Mouse (Mus musculus): ENCODE measurements around the gene Qtrt1. TPM values are rescaled to one million over a fixed set of nuclear protein-coding genes. Genes with fewer than 3 reads are reported as not detected.

The Qtrt1 gene
- polyA plus RNA-seq, 1 experiment from 2014 or later = 51.1 TPM

GRCm38 (mm10) chr9:21427773-21428172, 16.1 kb downstream of the Qtrt1 start:
- peaks cover 22% of the 10 kb centered on the region for H3K4me1 ChIP-seq (ENCODE audit: control insufficient read depth, insufficient read depth, low read length)
- H3K27ac ChIP-seq (ENCODE audit: low read length) = no peak overlapping the region
- no peak overlapping the region for H3K9ac ChIP-seq (ENCODE audit: low read length)
- ATAC-seq (ENCODE audit: insufficient read depth, low FRiP score) = no peak
- no peaks in the 10 kb centered on the region for H3K9me3 ChIP-seq (replicated peaks; ENCODE audit: control insufficient read depth, low read length)
- H3K4me3 ChIP-seq (replicated peaks; ENCODE audit: low read length) = no peak overlapping the region
- H3K27me3 ChIP-seq (ENCODE audit: control insufficient read depth, insufficient read depth, low read length) = no peaks in the 10 kb centered on the region
- H3K36me3 ChIP-seq (ENCODE audit: control insufficient read depth, insufficient read depth, low read length) = no peaks in the 10 kb centered on the region
- 68% methylated on average over 2 of the region's 2 CpGs for whole genome bisulfite sequencing
- H3K4me2 ChIP-seq (ENCODE audit: low read depth, low read length) = no peak overlapping the region

- Histone ChIP-seq H3K9me3 (replicated peaks; ENCODE audit: control insufficient read depth, low read length) (no peaks in the 10 kb centered on the region), H3K4me1 (ENCODE audit: control insufficient read depth, insufficient read depth, low read length) (peaks cover 22% of the 10 kb centered on the region), H3K9ac (ENCODE audit: low read length) (no peak overlapping the region), H3K36me3 (ENCODE audit: control insufficient read depth, insufficient read depth, low read length) (no peaks in the 10 kb centered on the region), H3K27me3 (ENCODE audit: control insufficient read depth, insufficient read depth, low read length) (no peaks in the 10 kb centered on the region), H3K27ac (ENCODE audit: low read length) (no peak overlapping the region), H3K4me3 (replicated peaks; ENCODE audit: low read length) (no peak overlapping the region), H3K4me2 (ENCODE audit: low read depth, low read length) (no peak overlapping the region)
- no peak for ATAC-seq (ENCODE audit: insufficient read depth, low FRiP score)
- 87% methylated on average over 6 of the region's 6 CpGs for WGBS
Observed at GRCm38 (mm10) chr9:21428178-21428577, 16.5 kb downstream of the Qtrt1 start.

GRCm38 (mm10) chr9:21430724-21431123, 19.1 kb downstream of the Qtrt1 start:
- no peaks in the 10 kb centered on the region for H3K9me3 ChIP-seq (replicated peaks; ENCODE audit: control insufficient read depth, low read length)
- 81% methylated on average over 7 of the region's 7 CpGs for WGBS
- H3K27ac ChIP-seq (ENCODE audit: low read length) = no peak overlapping the region

GRCm38 (mm10) chr9:21432066-21432465, 20.4 kb downstream of the Qtrt1 start:
- no peak for ATAC-seq (ENCODE audit: insufficient read depth, low FRiP score)
- 82% methylated on average over 7 of the region's 7 CpGs for whole genome bisulfite sequencing

More at GRCm38 (mm10) chr9:21430724-21431123, 19.1 kb downstream of the Qtrt1 start:
- no peak overlapping the region for H3K9ac ChIP-seq (ENCODE audit: low read length)
- H3K27me3 ChIP-seq (ENCODE audit: control insufficient read depth, insufficient read depth, low read length) = no peaks in the 10 kb centered on the region
- no peak overlapping the region for H3K4me3 ChIP-seq (replicated peaks; ENCODE audit: low read length)
- no peak overlapping the region for H3K4me2 ChIP-seq (ENCODE audit: low read depth, low read length)
- no peak for ATAC-seq (ENCODE audit: insufficient read depth, low FRiP score)
- H3K36me3 ChIP-seq (ENCODE audit: control insufficient read depth, insufficient read depth, low read length) = no peaks in the 10 kb centered on the region
- H3K4me1 ChIP-seq (ENCODE audit: control insufficient read depth, insufficient read depth, low read length) = peaks cover 20% of the 10 kb centered on the region

GRCm38 (mm10) chr9:21433766-21434165, 22.1 kb downstream of the Qtrt1 start:
- no peak for ATAC-seq (ENCODE audit: insufficient read depth, low FRiP score)
- WGBS = 83% methylated on average over 8 of the region's 8 CpGs
- Histone ChIP-seq H3K36me3 (ENCODE audit: control insufficient read depth, insufficient read depth, low read length) (no peaks in the 10 kb centered on the region), H3K4me2 (ENCODE audit: low read depth, low read length) (no peak overlapping the region), H3K4me1 (ENCODE audit: control insufficient read depth, insufficient read depth, low read length) (peaks cover 17% of the 10 kb centered on the region), H3K9ac (ENCODE audit: low read length) (no peak overlapping the region), H3K27ac (ENCODE audit: low read length) (no peak overlapping the region), H3K4me3 (replicated peaks; ENCODE audit: low read length) (no peak overlapping the region), H3K27me3 (ENCODE audit: control insufficient read depth, insufficient read depth, low read length) (no peaks in the 10 kb centered on the region), H3K9me3 (replicated peaks; ENCODE audit: control insufficient read depth, low read length) (no peaks in the 10 kb centered on the region)

More at GRCm38 (mm10) chr9:21432066-21432465, 20.4 kb downstream of the Qtrt1 start:
- no peaks in the 10 kb centered on the region for H3K36me3 ChIP-seq (ENCODE audit: control insufficient read depth, insufficient read depth, low read length)
- H3K27me3 ChIP-seq (ENCODE audit: control insufficient read depth, insufficient read depth, low read length) = no peaks in the 10 kb centered on the region
- H3K9ac ChIP-seq (ENCODE audit: low read length) = no peak overlapping the region
- H3K4me1 ChIP-seq (ENCODE audit: control insufficient read depth, insufficient read depth, low read length) = peaks cover 18% of the 10 kb centered on the region
- H3K9me3 ChIP-seq (replicated peaks; ENCODE audit: control insufficient read depth, low read length) = no peaks in the 10 kb centered on the region
- H3K4me2 ChIP-seq (ENCODE audit: low read depth, low read length) = no peak overlapping the region
- no peak overlapping the region for H3K27ac ChIP-seq (ENCODE audit: low read length)
- H3K4me3 ChIP-seq (replicated peaks; ENCODE audit: low read length) = no peak overlapping the region

GRCm38 (mm10) chr9:21434410-21434809, 22.8 kb downstream of the Qtrt1 start:
- peaks cover 21% of the 10 kb centered on the region for H3K4me1 ChIP-seq (ENCODE audit: control insufficient read depth, insufficient read depth, low read length)
- no peak for ATAC-seq (ENCODE audit: insufficient read depth, low FRiP score)
- H3K4me3 ChIP-seq (replicated peaks; ENCODE audit: low read length) = no peak overlapping the region
- no peak overlapping the region for H3K9ac ChIP-seq (ENCODE audit: low read length)
- no peaks in the 10 kb centered on the region for H3K36me3 ChIP-seq (ENCODE audit: control insufficient read depth, insufficient read depth, low read length)
- 81% methylated on average over 2 of the region's 2 CpGs for WGBS
- H3K9me3 ChIP-seq (replicated peaks; ENCODE audit: control insufficient read depth, low read length) = no peaks in the 10 kb centered on the region
- H3K27ac ChIP-seq (ENCODE audit: low read length) = no peak overlapping the region
- no peaks in the 10 kb centered on the region for H3K27me3 ChIP-seq (ENCODE audit: control insufficient read depth, insufficient read depth, low read length)
- H3K4me2 ChIP-seq (ENCODE audit: low read depth, low read length) = no peak overlapping the region

- Histone ChIP-seq H3K4me1 (ENCODE audit: control insufficient read depth, insufficient read depth, low read length) (peaks cover 21% of the 10 kb centered on the region), H3K27ac (ENCODE audit: low read length) (peak overlapping the region; percentile 41), H3K9me3 (replicated peaks; ENCODE audit: control insufficient read depth, low read length) (no peaks in the 10 kb centered on the region), H3K36me3 (ENCODE audit: control insufficient read depth, insufficient read depth, low read length) (no peaks in the 10 kb centered on the region), H3K9ac (ENCODE audit: low read length) (0 out of 2 replicates have a peak overlapping the region, but pooled peaks have one; percentile 5), H3K4me2 (ENCODE audit: low read depth, low read length) (no peak overlapping the region), H3K4me3 (replicated peaks; ENCODE audit: low read length) (no peak overlapping the region), H3K27me3 (ENCODE audit: control insufficient read depth, insufficient read depth, low read length) (no peaks in the 10 kb centered on the region)
- whole genome bisulfite sequencing = 67% methylated on average over 7 of the region's 7 CpGs
- ATAC-seq (ENCODE audit: insufficient read depth, low FRiP score) = no peak
Observed at GRCm38 (mm10) chr9:21435777-21436635, 24.4 kb downstream of the Qtrt1 start.

GRCm38 (mm10) chr9:21437577-21437976, 25.9 kb downstream of the Qtrt1 start:
- Histone ChIP-seq H3K27me3 (ENCODE audit: control insufficient read depth, insufficient read depth, low read length) (no peaks in the 10 kb centered on the region), H3K9ac (ENCODE audit: low read length) (no peak overlapping the region), H3K4me2 (ENCODE audit: low read depth, low read length) (no peak overlapping the region), H3K4me3 (replicated peaks; ENCODE audit: low read length) (no peak overlapping the region), H3K4me1 (ENCODE audit: control insufficient read depth, insufficient read depth, low read length) (peaks cover 21% of the 10 kb centered on the region), H3K36me3 (ENCODE audit: control insufficient read depth, insufficient read depth, low read length) (no peaks in the 10 kb centered on the region), H3K9me3 (replicated peaks; ENCODE audit: control insufficient read depth, low read length) (no peaks in the 10 kb centered on the region), H3K27ac (ENCODE audit: low read length) (no peak overlapping the region)
- WGBS = 92% methylated on average over 6 of the region's 6 CpGs
- ATAC-seq (ENCODE audit: insufficient read depth, low FRiP score) = no peak

GRCm38 (mm10) chr9:21438219-21438618, 26.6 kb downstream of the Qtrt1 start:
- Histone ChIP-seq H3K27ac (ENCODE audit: low read length) (no peak overlapping the region), H3K36me3 (ENCODE audit: control insufficient read depth, insufficient read depth, low read length) (no peaks in the 10 kb centered on the region), H3K9me3 (replicated peaks; ENCODE audit: control insufficient read depth, low read length) (no peaks in the 10 kb centered on the region), H3K4me1 (ENCODE audit: control insufficient read depth, insufficient read depth, low read length) (peaks cover 21% of the 10 kb centered on the region), H3K27me3 (ENCODE audit: control insufficient read depth, insufficient read depth, low read length) (no peaks in the 10 kb centered on the region), H3K9ac (ENCODE audit: low read length) (no peak overlapping the region), H3K4me3 (replicated peaks; ENCODE audit: low read length) (no peak overlapping the region), H3K4me2 (ENCODE audit: low read depth, low read length) (no peak overlapping the region)
- 59% methylated on average over 3 of the region's 3 CpGs for WGBS
- no peak for ATAC-seq (ENCODE audit: insufficient read depth, low FRiP score)
